Mouse (Mus musculus): ENCODE results near the gene Gm5678. TPM values are rescaled to one million over a fixed set of nuclear protein-coding genes. Genes with fewer than 3 reads are reported as not detected.

Gm5678 gene
- polyA plus RNA-seq, 1 experiment from 2014 or later: not detected

- Histone ChIP-seq H3K27me3 (ENCODE audit: control insufficient read depth, insufficient read depth, low read length) (no peaks in the 10 kb centered on the region), H3K4me2 (ENCODE audit: low read length) (no peak overlapping the region), H3K4me3 (replicated peaks; ENCODE audit: low read depth, low read length) (no peak overlapping the region), H3K36me3 (ENCODE audit: control insufficient read depth, insufficient read depth, low read length) (no peaks in the 10 kb centered on the region), H3K27ac (replicated peaks; ENCODE audit: low read depth, low read length) (no peak overlapping the region), H3K9me3 (ENCODE audit: control insufficient read depth, low read length) (peaks cover 14% of the 10 kb centered on the region), H3K9ac (replicated peaks; ENCODE audit: low read length) (no peak overlapping the region), H3K4me1 (ENCODE audit: control insufficient read depth, insufficient read depth, low read length) (no peaks in the 10 kb centered on the region)
- DNase-seq (no peak), ATAC-seq (ENCODE audit: low FRiP score, low TSS enrichment) (no peak)
- WGBS: 94% methylated on average over 5 of the region's 5 CpGs
Measured at GRCm38 (mm10) chr16:93671064-93671463, 43.2 kb downstream of the Gm5678 start.

- DNase-seq (no peak), ATAC-seq (ENCODE audit: low FRiP score, low TSS enrichment) (no peak)
- WGBS: 77% methylated on average over 5 of the region's 5 CpGs
- Histone ChIP-seq H3K36me3 (ENCODE audit: control insufficient read depth, insufficient read depth, low read length) (no peaks in the 10 kb centered on the region), H3K27me3 (ENCODE audit: control insufficient read depth, insufficient read depth, low read length) (peaks cover 7% of the 10 kb centered on the region; the same call in 1 of the 2 replicates), H3K4me2 (ENCODE audit: low read length) (no peak overlapping the region), H3K4me1 (ENCODE audit: control insufficient read depth, insufficient read depth, low read length) (no peaks in the 10 kb centered on the region), H3K9me3 (ENCODE audit: control insufficient read depth, low read length) (no peaks in the 10 kb centered on the region), H3K9ac (replicated peaks; ENCODE audit: low read length) (no peak overlapping the region), H3K4me3 (replicated peaks; ENCODE audit: low read depth, low read length) (no peak overlapping the region), H3K27ac (replicated peaks; ENCODE audit: low read depth, low read length) (no peak overlapping the region)
Measured at GRCm38 (mm10) chr16:93676376-93676775, 48.5 kb downstream of the Gm5678 start.

GRCm38 (mm10) chr16:93678206-93678605 is 50.3 kb downstream of the Gm5678 start:
- Histone ChIP-seq H3K4me2 (ENCODE audit: low read length) (no peak overlapping the region), H3K9me3 (ENCODE audit: control insufficient read depth, low read length) (no peaks in the 10 kb centered on the region), H3K4me3 (replicated peaks; ENCODE audit: low read depth, low read length) (no peak overlapping the region), H3K9ac (replicated peaks; ENCODE audit: low read length) (no peak overlapping the region), H3K36me3 (ENCODE audit: control insufficient read depth, insufficient read depth, low read length) (no peaks in the 10 kb centered on the region), H3K27me3 (ENCODE audit: control insufficient read depth, insufficient read depth, low read length) (peaks cover 24% of the 10 kb centered on the region), H3K4me1 (ENCODE audit: control insufficient read depth, insufficient read depth, low read length) (peaks cover 2% of the 10 kb centered on the region; the same call in 1 of the 2 replicates), H3K27ac (replicated peaks; ENCODE audit: low read depth, low read length) (no peak overlapping the region)
- 87% methylated on average over 4 of the region's 4 CpGs for WGBS
- ATAC-seq (ENCODE audit: low FRiP score, low TSS enrichment): no peak
- no peak for DNase-seq

- H3K27ac ChIP-seq (replicated peaks; ENCODE audit: low read depth, low read length): no peak overlapping the region
- WGBS: 47% methylated on average over 9 of the region's 9 CpGs
- no peak for ATAC-seq (ENCODE audit: low FRiP score, low TSS enrichment)
- H3K9ac ChIP-seq (replicated peaks; ENCODE audit: low read length): no peak overlapping the region
- peaks cover 4% of the 10 kb centered on the region; the same call in 1 of the 2 replicates for H3K4me1 ChIP-seq (ENCODE audit: control insufficient read depth, insufficient read depth, low read length)
- no peaks in the 10 kb centered on the region for H3K9me3 ChIP-seq (ENCODE audit: control insufficient read depth, low read length)
- H3K4me2 ChIP-seq (ENCODE audit: low read length): no peak overlapping the region
- peaks cover 34% of the 10 kb centered on the region for H3K27me3 ChIP-seq (ENCODE audit: control insufficient read depth, insufficient read depth, low read length)
- no peaks in the 10 kb centered on the region for H3K36me3 ChIP-seq (ENCODE audit: control insufficient read depth, insufficient read depth, low read length)
- H3K4me3 ChIP-seq (replicated peaks; ENCODE audit: low read depth, low read length): no peak overlapping the region
- DNase-seq: no peak
Measured at GRCm38 (mm10) chr16:93679165-93679564, 51.3 kb downstream of the Gm5678 start.

Other genes starting within 250 kb of the Gm5678 start
- gene Setd4, start 24.0 kb upstream of the Gm5678 start, polyA plus RNA-seq (2014; fragmentation: Nextera tagmentation; extraction: Ambion mirVana): 18.7 and 19.0 TPM in 2 replicates
- 137 and 157 TPM in 2 replicates for gene Cbr1, start 22.2 kb upstream of the Gm5678 start, polyA plus RNA-seq (2014; fragmentation: Nextera tagmentation; extraction: Ambion mirVana)
- 0.93 and 1.1 TPM in 2 replicates for gene Cbr3, start 55.1 kb downstream of the Gm5678 start, polyA plus RNA-seq (2014; fragmentation: Nextera tagmentation; extraction: Ambion mirVana)
- 36.5 and 40.3 TPM in 2 replicates for gene Dop1b, start 83.8 kb downstream of the Gm5678 start, polyA plus RNA-seq (2014; fragmentation: Nextera tagmentation; extraction: Ambion mirVana)
- 36.6 and 37.1 TPM in 2 replicates for gene Morc3, start 204.0 kb downstream of the Gm5678 start, polyA plus RNA-seq (2014; fragmentation: Nextera tagmentation; extraction: Ambion mirVana)